Mouse (Mus musculus): Measurements from ENCODE around the gene Wdr20.
"Not testable (repeated sequence)": the region's sequence is repeated elsewhere in the genome, so short reads cannot be mapped to it uniquely, and the experiment has no call there.

DNA sequence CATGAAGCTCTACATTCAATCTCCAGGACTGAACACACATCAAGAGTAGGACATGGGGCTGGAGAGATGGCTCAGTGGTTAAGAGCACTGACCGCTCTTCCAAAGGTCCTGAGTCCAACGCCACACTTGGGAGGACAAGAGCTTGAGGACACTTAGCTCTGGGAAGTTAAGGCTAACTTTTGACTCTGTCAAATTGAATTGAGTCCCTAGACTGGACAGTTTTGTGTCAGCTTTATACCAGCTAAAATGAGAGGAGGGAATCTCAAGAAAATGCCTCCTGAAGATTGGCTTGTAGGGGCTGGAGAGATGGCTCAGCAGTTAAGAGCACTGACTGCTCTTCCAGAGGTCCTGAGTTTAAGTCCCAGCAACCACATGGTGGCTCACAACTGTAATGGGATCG lies 48.8 kb upstream of the Wdr20 start:
- TF ChIP-seq CTCF (IDR thresholded peaks at IDR 0.05; ENCODE audit: extremely low read depth, insufficient read length, insufficient replicate concordance, low read depth, low read length); POLR2A (IDR thresholded peaks at IDR 0.05; ENCODE audit: low read depth, low read length): not testable (repeated sequence)
